Mouse (Mus musculus) hindbrain, embryonic 10.5 days (tissue): ENCODE data around the gene Nrxn2. TPM values are rescaled to one million over a fixed set of nuclear protein-coding genes. Genes with fewer than 3 reads are reported as not detected.

ENCODE experiments used
- DNase-seq: peaks from one replicate; pipeline ENCODE4 v3.0.0-alpha.2; 2017; ENCODE audit warnings: low spot score
- H3K27ac ChIP-seq: fragments of 300-500 bp; sonication (generic); 2 replicates; pipeline ENCODE4 v1.5.1; 2016; ENCODE audit warnings: mild to moderate bottlenecking, moderate library complexity
- H3K27me3 ChIP-seq: fragments of 300-500 bp; sonication (generic); 2 replicates; pipeline ENCODE4 v1.6.1; 2016; ENCODE audit warnings: mild to moderate bottlenecking; ENCODE audit not compliant: poor library complexity, insufficient read depth, severe bottlenecking
- H3K36me3 ChIP-seq: fragments of 300-500 bp; sonication (generic); 2 replicates; pipeline ENCODE4 v1.6.1; 2016; ENCODE audit warnings: mild to moderate bottlenecking, moderate library complexity
- H3K4me1 ChIP-seq: fragments of 300-500 bp; sonication (generic); replicated peaks from 2 replicates; pipeline ENCODE4 v1.6.1; 2016; ENCODE audit warnings: mild to moderate bottlenecking
- H3K4me3 ChIP-seq: fragments of 300-500 bp; sonication (generic); 2 replicates; pipeline ENCODE4 v1.5.1; 2016; ENCODE audit warnings: mild to moderate bottlenecking, moderate library complexity
- H3K9me3 ChIP-seq: fragments of 300-500 bp; sonication (generic); 2 replicates; pipeline ENCODE4 v1.6.1; 2016; ENCODE audit warnings: mild to moderate bottlenecking, moderate library complexity
- WGBS: fragments of 180-500 bp; shearing (Covaris S2); methylation state at CpG from one replicate; pipeline ENCODE4 v1.1.7; 2016; 5-methylcytosine and 5-hydroxymethylcytosine counted together
- polyA plus RNA-seq: library from polyadenylated mRNA; unstranded; fragments of >200 nt; fragmentation: Nextera tagmentation; extraction: Ambion mirVana; gene quantifications from 2 replicates; pipeline ENCODE4 v1.2.1, GENCODE M21; 2016

The Nrxn2 gene
- polyA plus RNA-seq, 1 experiment from 2014 or later, result 13.2 TPM

DNA sequence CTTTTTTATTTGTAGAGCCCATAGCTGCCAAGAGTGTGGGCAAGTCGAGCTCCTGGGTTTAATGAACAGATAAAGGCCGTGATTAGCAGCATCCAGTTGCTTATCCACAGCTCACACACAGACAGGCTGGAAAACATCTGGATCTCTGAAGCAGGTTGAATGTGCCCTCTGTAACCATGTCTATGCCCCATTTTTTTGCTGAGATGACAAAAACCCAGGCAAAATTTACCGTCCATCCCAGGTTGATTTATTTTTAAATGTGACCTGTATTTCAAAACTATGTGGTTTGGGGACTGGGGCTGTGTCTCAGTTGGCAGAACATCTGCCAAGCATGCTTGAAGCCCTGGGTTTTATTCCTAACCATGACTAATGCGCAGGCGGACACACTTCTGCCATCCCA lies 9.4 kb upstream of the Nrxn2 start:
- DNase-seq, result no peak
- peaks cover 29% of the 10 kb centered on the region for H3K27me3 ChIP-seq
- H3K4me3 ChIP-seq, result no peak overlapping the region
- no peak overlapping the region for H3K27ac ChIP-seq
- H3K9me3 ChIP-seq, result no peaks in the 10 kb centered on the region
- WGBS, result 84% methylated on average over 5 of the region's 5 CpGs
- no peaks in the 10 kb centered on the region for H3K36me3 ChIP-seq
- H3K4me1 ChIP-seq, result peaks cover 39% of the 10 kb centered on the region

- Histone ChIP-seq H3K4me3 (no peak overlapping the region), H3K27me3 (peaks cover 21% of the 10 kb centered on the region), H3K9me3 (no peaks in the 10 kb centered on the region), H3K4me1 (peaks cover 38% of the 10 kb centered on the region), H3K36me3 (no peaks in the 10 kb centered on the region), H3K27ac (no peak overlapping the region)
- DNase-seq, result no peak
- 82% methylated on average over 5 of the region's 5 CpGs for WGBS
Observed at GRCm38 (mm10) chr19:6409936-6410335, 8.6 kb upstream of the Nrxn2 start.

- no peak for DNase-seq
- H3K4me1 ChIP-seq, result peaks cover 65% of the 10 kb centered on the region
- no peaks in the 10 kb centered on the region for H3K36me3 ChIP-seq
- H3K27me3 ChIP-seq, result peaks cover 30% of the 10 kb centered on the region
- H3K9me3 ChIP-seq, result no peaks in the 10 kb centered on the region
- 61% methylated on average over 14 of the region's 14 CpGs for WGBS
- H3K4me3 ChIP-seq, result no peak overlapping the region
- no peak overlapping the region for H3K27ac ChIP-seq
Observed at GRCm38 (mm10) chr19:6412798-6413197, 5.7 kb upstream of the Nrxn2 start.

DNA sequence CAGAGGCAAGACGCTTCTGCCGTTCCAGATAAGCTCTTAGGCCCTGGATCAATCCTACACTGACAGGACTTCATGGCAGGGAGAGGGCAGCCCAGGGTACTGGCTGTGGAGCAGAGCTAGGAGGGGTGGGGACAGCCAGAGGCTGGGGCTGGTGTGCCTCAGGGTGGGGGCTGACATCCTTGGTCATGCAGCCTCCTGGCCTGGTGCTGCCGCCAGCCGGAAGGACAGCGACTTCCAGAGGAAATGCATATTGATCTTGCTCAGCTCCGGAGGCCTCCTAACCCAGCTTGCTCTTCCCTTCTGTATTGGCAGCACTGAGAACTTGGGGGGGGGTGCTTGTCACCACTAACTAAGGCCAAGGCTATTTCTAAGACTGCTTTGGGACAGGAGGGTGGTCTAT lies 3.1 kb upstream of the Nrxn2 start:
- Histone ChIP-seq H3K4me1 (peaks cover 79% of the 10 kb centered on the region), H3K4me3 (peak overlapping the region; percentile 28), H3K36me3 (no peaks in the 10 kb centered on the region), H3K27ac (peak overlapping the region; percentile 80), H3K9me3 (no peaks in the 10 kb centered on the region), H3K27me3 (peaks cover 42% of the 10 kb centered on the region)
- 43% methylated on average over 6 of the region's 6 CpGs for WGBS
- DNase-seq, result peak; percentile 23

- no peaks in the 10 kb centered on the region for H3K9me3 ChIP-seq
- 5% methylated on average over 9 of the region's 9 CpGs for WGBS
- H3K36me3 ChIP-seq, result no peaks in the 10 kb centered on the region
- peak; percentile 77 for DNase-seq
- peaks cover 82% of the 10 kb centered on the region for H3K4me1 ChIP-seq
- H3K27me3 ChIP-seq, result peaks cover 50% of the 10 kb centered on the region
- H3K4me3 ChIP-seq, result peak overlapping the region; percentile 28
- H3K27ac ChIP-seq, result peak overlapping the region; percentile 80
Observed at GRCm38 (mm10) chr19:6416124-6416770, 2.3 kb upstream of the Nrxn2 start.

GRCm38 (mm10) chr19:6416894-6417761 lies 1.4 kb upstream of the Nrxn2 start:
- peak overlapping the region; percentile 80 for H3K27ac ChIP-seq
- peak overlapping the region; percentile 66; the same call in 1 of the 2 replicates for H3K4me3 ChIP-seq
- H3K36me3 ChIP-seq, result no peaks in the 10 kb centered on the region
- DNase-seq, result no peak
- 70% methylated on average over 12 of the region's 12 CpGs for WGBS
- H3K27me3 ChIP-seq, result peaks cover 59% of the 10 kb centered on the region
- peaks cover 81% of the 10 kb centered on the region for H3K4me1 ChIP-seq
- H3K9me3 ChIP-seq, result no peaks in the 10 kb centered on the region

DNA sequence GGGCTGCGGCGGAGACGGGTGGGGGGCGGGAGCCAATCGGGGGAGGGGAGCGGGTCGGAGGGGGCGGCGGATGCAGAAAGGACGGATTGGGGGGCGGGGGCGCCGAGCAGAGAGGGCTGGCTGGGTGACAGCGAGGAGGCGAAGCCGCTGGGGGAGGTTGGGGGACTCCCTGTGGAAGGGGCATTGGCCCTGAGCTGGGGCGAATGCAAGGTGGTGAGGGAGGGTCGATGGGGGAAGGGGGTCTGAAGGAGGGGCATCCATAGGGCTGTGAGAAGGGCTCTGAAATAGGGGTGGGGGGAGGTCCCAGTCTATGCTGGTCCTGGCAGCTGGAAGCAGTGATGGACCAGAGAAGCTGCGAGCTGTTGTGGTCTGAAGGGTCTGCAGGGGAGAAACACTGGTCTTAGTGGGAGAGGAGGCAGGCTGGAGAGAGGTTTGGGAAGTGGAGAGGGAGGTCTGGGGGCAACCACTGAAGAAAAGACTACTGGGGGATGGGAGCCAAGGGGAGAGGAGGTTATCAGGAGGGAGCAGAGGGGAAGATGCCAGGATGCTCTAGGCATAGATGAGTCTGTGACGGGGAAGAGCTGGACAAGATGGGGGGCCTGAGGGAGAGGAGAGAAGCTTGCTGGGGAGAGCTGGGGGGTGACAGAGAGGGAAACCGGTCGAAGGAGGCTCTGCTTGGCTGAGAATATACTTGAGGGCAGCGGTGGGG lies 607 bp downstream of the Nrxn2 start:
- H3K4me1 ChIP-seq, result peaks cover 69% of the 10 kb centered on the region
- H3K36me3 ChIP-seq, result no peaks in the 10 kb centered on the region
- H3K4me3 ChIP-seq, result peak overlapping the region; percentile 66
- 8% methylated on average over 23 of the region's 23 CpGs for WGBS
- H3K9me3 ChIP-seq, result no peaks in the 10 kb centered on the region
- H3K27ac ChIP-seq, result peak overlapping the region; percentile 92
- DNase-seq, result peak; percentile 15
- peaks cover 71% of the 10 kb centered on the region for H3K27me3 ChIP-seq

DNA sequence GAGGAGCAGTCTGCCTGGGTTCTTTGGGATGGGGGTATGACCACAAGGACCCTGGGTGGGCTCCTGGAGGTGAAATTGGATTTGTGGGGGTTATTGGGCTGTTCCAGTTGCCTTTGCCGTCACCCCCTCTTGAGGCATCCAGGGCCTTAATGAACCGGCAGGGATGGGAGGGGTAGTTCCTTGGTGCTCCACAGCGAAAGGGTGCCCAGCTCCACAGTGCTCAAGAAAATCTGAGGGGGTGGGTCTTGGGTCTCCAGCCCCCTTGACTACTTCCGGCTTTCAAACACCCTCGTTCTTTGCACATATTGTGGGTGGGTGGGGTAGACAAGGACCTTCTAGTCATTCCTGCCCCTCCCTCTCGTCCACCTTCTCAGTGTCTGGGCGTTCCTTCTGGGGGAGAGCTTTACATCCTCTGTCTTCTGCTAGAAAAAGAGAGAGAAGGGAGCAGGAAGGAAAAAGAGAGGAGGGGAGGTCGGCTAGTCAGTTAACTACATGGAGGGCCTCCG lies 1.3 kb downstream of the Nrxn2 start:
- no peak for DNase-seq
- Histone ChIP-seq H3K4me3 (peak overlapping the region; percentile 66), H3K27me3 (peaks cover 78% of the 10 kb centered on the region), H3K36me3 (no peaks in the 10 kb centered on the region), H3K9me3 (no peaks in the 10 kb centered on the region), H3K27ac (no peak overlapping the region), H3K4me1 (peaks cover 70% of the 10 kb centered on the region)
- WGBS, result 56% methylated on average over 9 of the region's 9 CpGs

DNA sequence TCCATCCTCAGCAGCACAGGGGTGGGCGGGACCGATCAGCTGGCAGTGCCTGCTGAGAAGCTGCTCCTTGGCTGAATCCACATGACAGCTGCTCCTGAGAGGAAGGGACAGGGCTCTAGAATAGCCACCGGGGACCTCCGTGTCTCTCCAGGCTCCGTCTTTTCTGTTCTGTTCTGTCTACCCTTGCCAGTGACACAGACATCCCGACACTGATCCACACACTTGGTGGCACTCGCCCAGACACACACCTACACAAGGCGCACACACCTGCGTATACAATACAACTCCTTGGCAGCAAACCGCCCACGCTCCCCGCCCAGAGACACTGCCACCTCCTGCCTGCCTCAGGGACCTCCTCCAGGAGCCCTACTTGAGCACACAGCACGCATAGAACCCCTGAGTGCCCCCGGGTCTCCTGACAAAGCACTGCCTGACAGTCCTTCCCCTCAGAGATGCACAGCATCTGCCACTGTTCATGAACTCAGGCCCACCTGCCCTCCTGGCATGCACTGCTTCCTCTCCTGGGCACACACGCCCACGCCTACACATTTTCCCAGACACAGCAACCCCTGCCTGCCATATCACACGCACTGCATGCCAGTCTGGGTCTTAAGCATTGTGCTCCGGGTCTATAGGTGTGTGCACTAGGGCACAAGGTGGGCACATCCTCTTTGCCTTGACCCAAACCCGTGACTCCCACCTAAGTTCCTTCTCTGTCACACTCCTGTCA lies 2.1 kb downstream of the Nrxn2 start:
- 55% methylated on average over 19 of the region's 19 CpGs for WGBS
- H3K36me3 ChIP-seq, result no peaks in the 10 kb centered on the region
- no peak overlapping the region for H3K27ac ChIP-seq
- H3K9me3 ChIP-seq, result no peaks in the 10 kb centered on the region
- H3K4me1 ChIP-seq, result peaks cover 70% of the 10 kb centered on the region
- H3K4me3 ChIP-seq, result peak overlapping the region; percentile 66; the same call in 1 of the 2 replicates
- H3K27me3 ChIP-seq, result peaks cover 81% of the 10 kb centered on the region
- no peak for DNase-seq

- H3K9me3 ChIP-seq, result no peaks in the 10 kb centered on the region
- H3K36me3 ChIP-seq, result no peaks in the 10 kb centered on the region
- peaks cover 69% of the 10 kb centered on the region for H3K4me1 ChIP-seq
- peak overlapping the region; percentile 11; the same call in 1 of the 2 replicates for H3K4me3 ChIP-seq
- DNase-seq, result no peak
- 78% methylated on average over 9 of the region's 9 CpGs for WGBS
- H3K27me3 ChIP-seq, result peaks cover 87% of the 10 kb centered on the region
- H3K27ac ChIP-seq, result no peak overlapping the region
Observed at GRCm38 (mm10) chr19:6421211-6421590, 2.7 kb downstream of the Nrxn2 start.

DNA sequence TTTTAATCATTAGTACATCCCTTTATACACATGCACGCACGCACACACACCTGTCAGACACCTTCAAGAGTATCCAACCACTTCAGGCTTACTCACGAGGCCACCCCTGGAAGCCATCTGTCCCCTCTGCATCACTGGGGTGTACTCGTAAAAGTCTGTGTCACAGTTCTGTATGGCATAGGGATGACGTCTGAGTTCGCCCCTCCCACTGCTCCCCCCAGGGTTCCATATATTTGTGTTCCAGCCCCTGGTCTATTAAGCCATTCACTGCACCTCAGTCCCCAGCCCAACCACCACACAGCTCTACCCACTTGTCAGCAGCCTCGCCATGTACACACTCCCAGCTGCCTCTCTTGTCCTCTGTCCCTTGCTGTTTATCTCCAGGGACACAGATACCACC lies 3.5 kb downstream of the Nrxn2 start:
- H3K9me3 ChIP-seq, result no peaks in the 10 kb centered on the region
- no peak for DNase-seq
- 82% methylated on average over 7 of the region's 7 CpGs for WGBS
- no peaks in the 10 kb centered on the region for H3K36me3 ChIP-seq
- H3K4me3 ChIP-seq, result no peak overlapping the region
- H3K4me1 ChIP-seq, result peaks cover 68% of the 10 kb centered on the region
- H3K27ac ChIP-seq, result no peak overlapping the region
- H3K27me3 ChIP-seq, result peaks cover 91% of the 10 kb centered on the region

- Histone ChIP-seq H3K9me3 (no peaks in the 10 kb centered on the region), H3K27ac (no peak overlapping the region), H3K36me3 (no peaks in the 10 kb centered on the region), H3K27me3 (peaks cover 96% of the 10 kb centered on the region), H3K4me1 (peaks cover 68% of the 10 kb centered on the region), H3K4me3 (no peak overlapping the region)
- WGBS, result 88% methylated on average over 16 of the region's 16 CpGs
- no peak for DNase-seq
Observed at GRCm38 (mm10) chr19:6423241-6423640, 4.7 kb downstream of the Nrxn2 start.
